Mouse (Mus musculus) naive thymus-derived CD4-positive, alpha-beta T cell, adult 5 months (primary cell): ENCODE data around the gene Gm17334. TPM values are rescaled to one million over a fixed set of nuclear protein-coding genes. Genes with fewer than 3 reads are reported as not detected.

Experiments used
- polyA plus RNA-seq: library from polyadenylated mRNA; unstranded; fragments of 100-300 nt; shearing (Covaris generic); gene quantifications from one replicate; pipeline ENCODE4 v1.2.1, GENCODE M21; 2017

Gene Gm17334
- 5.7 TPM for polyA plus RNA-seq

GRCm38 (mm10) chr11:53773087-53773486 lies at the start of gene Gm17334:
Gene Gm17334 (minus strand): TSS chr11:53773187.

GRCm38 (mm10) chr11:53769760-53770124 lies 3.2 kb downstream of the Gm17334 start, which contains the start of gene Irf1:
Gene Irf1 (plus strand): TSS chr11:53770014.

Other genes with a start within 250 kb of the Gm17334 start
- 8.3 TPM for gene Kif3a, start 205.8 kb downstream of the Gm17334 start, polyA plus RNA-seq
- gene Il4, start 154.5 kb downstream of the Gm17334 start, polyA plus RNA-seq: not detected
- not detected for gene Il13, start 138.5 kb downstream of the Gm17334 start, polyA plus RNA-seq
- 29.6 TPM for gene Rad50, start 65.9 kb downstream of the Gm17334 start, polyA plus RNA-seq
- gene Il5, start 52.4 kb downstream of the Gm17334 start, polyA plus RNA-seq: not detected
- 501 TPM for gene Irf1, start 3.2 kb downstream of the Gm17334 start, polyA plus RNA-seq
- gene Gm12216, start 86.1 kb upstream of the Gm17334 start, polyA plus RNA-seq: 15.7 TPM
- gene Slc22a5, start 118.5 kb upstream of the Gm17334 start, polyA plus RNA-seq: 17.3 TPM
- gene Slc22a21, start 207.1 kb upstream of the Gm17334 start, polyA plus RNA-seq: 0.47 TPM